Mouse (Mus musculus) forebrain, embryonic 15.5 days (tissue): ENCODE measurements around the gene Spata31d1d. TPM values are rescaled to one million over a fixed set of nuclear protein-coding genes. Genes with fewer than 3 reads are reported as not detected.
A peak's percentile ranks its signal among the peaks of the same experiment; 100 is the strongest.
"Not testable (repeated sequence)": the region's sequence is repeated elsewhere in the genome, so short reads cannot be mapped to it uniquely, and the experiment has no call there.

Source experiments
- ATAC-seq: fragments of 200-750 bp; cut with Nextera tagmentation; replicated peaks from 2 replicates; pipeline ENCODE4 v1.8.0; 2017; ENCODE audit warnings: mild to moderate bottlenecking, moderate TSS enrichment, moderate library complexity
- H3K27ac ChIP-seq: fragments of 300-500 bp; sonication (generic); replicated peaks from 2 replicates; pipeline ENCODE4 v1.5.1; 2015; ENCODE audit warnings: mild to moderate bottlenecking, inconsistent platforms
- H3K27me3 ChIP-seq: fragments of 300-500 bp; sonication (generic); 2 replicates; pipeline ENCODE4 v1.6.1; 2015; ENCODE audit warnings: inconsistent platforms
- H3K36me3 ChIP-seq: fragments of 300-500 bp; sonication (generic); 2 replicates; pipeline ENCODE4 v1.6.1; 2015; ENCODE audit warnings: mild to moderate bottlenecking, inconsistent platforms
- H3K4me1 ChIP-seq: fragments of 300-500 bp; sonication (generic); 2 replicates; pipeline ENCODE4 v1.6.1; 2015; ENCODE audit warnings: inconsistent platforms
- H3K4me2 ChIP-seq: fragments of 300-500 bp; sonication (generic); replicated peaks from 2 replicates; pipeline ENCODE4 v1.6.1; 2015; ENCODE audit warnings: mild to moderate bottlenecking, inconsistent platforms
- H3K4me3 ChIP-seq: fragments of 300-500 bp; sonication (generic); 2 replicates; pipeline ENCODE4 v1.5.1; 2015; ENCODE audit warnings: mild to moderate bottlenecking, inconsistent platforms
- H3K9ac ChIP-seq: fragments of 300-500 bp; sonication (generic); replicated peaks from 2 replicates; pipeline ENCODE4 v1.6.1; 2015; ENCODE audit warnings: mild to moderate bottlenecking, inconsistent platforms
- H3K9me3 ChIP-seq: fragments of 300-500 bp; sonication (generic); 2 replicates; pipeline ENCODE4 v1.6.1; 2016; ENCODE audit warnings: inconsistent platforms
- WGBS: fragments of 180-500 bp; shearing (Covaris S2); methylation state at CpG from one replicate; pipeline ENCODE4 v1.1.7; 2015; ENCODE audit warnings: mixed read lengths; 5-methylcytosine and 5-hydroxymethylcytosine counted together
- polyA plus RNA-seq: library from polyadenylated mRNA; unstranded; fragments of >200 nt; fragmentation: Nextera tagmentation; extraction: Ambion mirVana; gene quantifications from 2 replicates; pipeline ENCODE4 v1.2.1, GENCODE M21; 2015

The Spata31d1d gene
- polyA plus RNA-seq, 1 experiment from 2014 or later: not detected

GRCm38 (mm10) chr13:59750310-59750709 lies 18.8 kb upstream of the Spata31d1d start:
- no peak overlapping the region for H3K4me2 ChIP-seq

GRCm38 (mm10) chr13:59746711-59747110 lies 15.2 kb upstream of the Spata31d1d start, which contains the start of gene 1700014D04Rik:
Gene 1700014D04Rik, minus strand, starts transcription at chr13:59746752.
- Histone ChIP-seq H3K9me3 (no peaks in the 10 kb centered on the region), H3K27ac (no peak within 1 kb of the TSS), H3K36me3 (no peaks in the 10 kb centered on the region), H3K4me2 (no peak within 1 kb of the TSS), H3K27me3 (no peaks in the 10 kb centered on the region), H3K4me1 (no peaks in the 10 kb centered on the region), H3K4me3 (no peak within 1 kb of the TSS), H3K9ac (no peak within 1 kb of the TSS)
- ATAC-seq: no peak
- WGBS: 76% methylated on average over 9 of the region's 9 CpGs

More at GRCm38 (mm10) chr13:59750310-59750709, 18.8 kb upstream of the Spata31d1d start:
- Histone ChIP-seq H3K4me1 (no peaks in the 10 kb centered on the region), H3K36me3 (peaks cover 9% of the 10 kb centered on the region), H3K27me3 (no peaks in the 10 kb centered on the region), H3K9ac (no peak overlapping the region), H3K4me3 (no peak overlapping the region), H3K9me3 (no peaks in the 10 kb centered on the region), H3K27ac (no peak overlapping the region)
- 88% methylated on average over 12 of the region's 12 CpGs for WGBS
- ATAC-seq: no peak

DNA sequence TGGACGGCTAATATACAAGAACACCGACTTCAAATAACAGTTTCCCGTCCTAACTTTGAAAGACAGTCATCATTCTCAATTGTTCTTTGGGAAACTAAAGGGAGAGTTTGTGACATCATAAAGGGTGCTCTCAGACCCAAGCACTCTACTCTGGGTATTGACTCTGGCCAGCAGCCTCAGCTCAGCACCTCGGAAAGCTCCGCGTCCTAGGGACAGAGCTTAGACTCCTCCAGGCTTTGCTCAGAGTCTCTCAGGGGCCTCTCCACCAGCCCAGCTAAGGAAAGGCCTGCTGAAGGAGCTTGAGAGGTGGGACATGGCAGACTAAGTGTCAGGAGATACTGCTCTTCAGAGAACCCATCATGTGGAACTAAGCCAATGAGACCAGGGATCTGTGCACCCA lies 14.6 kb upstream of the Spata31d1d start:
- H3K4me1 ChIP-seq: no peaks in the 10 kb centered on the region
- H3K4me3 ChIP-seq: no peak overlapping the region
- H3K27ac ChIP-seq: no peak overlapping the region
- WGBS: 79% methylated on average over 5 of the region's 6 CpGs
- H3K9ac ChIP-seq: no peak overlapping the region
- no peaks in the 10 kb centered on the region for H3K9me3 ChIP-seq
- H3K27me3 ChIP-seq: no peaks in the 10 kb centered on the region
- ATAC-seq: no peak
- no peaks in the 10 kb centered on the region for H3K36me3 ChIP-seq
- H3K4me2 ChIP-seq: no peak overlapping the region

GRCm38 (mm10) chr13:59745462-59745861 lies 13.9 kb upstream of the Spata31d1d start:
- Histone ChIP-seq H3K4me2 (no peak overlapping the region), H3K9ac (no peak overlapping the region), H3K27ac (no peak overlapping the region), H3K4me3 (no peak overlapping the region), H3K36me3 (no peaks in the 10 kb centered on the region), H3K9me3 (no peaks in the 10 kb centered on the region), H3K4me1 (no peaks in the 10 kb centered on the region), H3K27me3 (no peaks in the 10 kb centered on the region)
- no peak for ATAC-seq
- 88% methylated on average over 6 of the region's 6 CpGs for WGBS

DNA sequence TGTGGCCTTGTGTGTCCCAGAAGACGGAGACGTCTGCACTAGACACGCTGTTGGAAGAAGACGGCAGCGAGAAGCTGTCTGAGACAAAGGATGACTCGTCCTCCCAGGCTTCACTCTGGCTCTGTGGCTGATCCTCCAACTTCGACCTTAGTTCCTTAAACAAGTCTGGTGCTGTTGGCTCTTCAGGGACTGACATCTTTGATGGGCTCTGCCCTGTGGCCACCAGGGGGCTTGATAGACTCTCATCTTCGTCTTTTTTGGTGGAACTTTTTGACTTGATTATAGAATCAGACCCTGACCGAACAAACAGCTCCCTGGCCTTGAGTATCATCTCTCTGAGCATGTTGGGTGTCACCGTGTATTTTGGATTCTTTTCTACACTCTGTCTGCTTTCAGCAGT lies 10.1 kb upstream of the Spata31d1d start:
- no peaks in the 10 kb centered on the region for H3K27me3 ChIP-seq
- H3K4me1 ChIP-seq: no peaks in the 10 kb centered on the region
- no peak overlapping the region for H3K4me3 ChIP-seq
- H3K9me3 ChIP-seq: no peaks in the 10 kb centered on the region
- H3K9ac ChIP-seq: no peak overlapping the region
- no peak overlapping the region for H3K27ac ChIP-seq
- ATAC-seq: no peak
- no peaks in the 10 kb centered on the region for H3K36me3 ChIP-seq
- WGBS: 86% methylated on average over 10 of the region's 10 CpGs
- H3K4me2 ChIP-seq: no peak overlapping the region

- Histone ChIP-seq H3K4me3 (no peak overlapping the region), H3K36me3 (no peaks in the 10 kb centered on the region), H3K27ac (no peak overlapping the region), H3K9me3 (no peaks in the 10 kb centered on the region), H3K4me2 (no peak overlapping the region), H3K9ac (no peak overlapping the region), H3K27me3 (no peaks in the 10 kb centered on the region), H3K4me1 (no peaks in the 10 kb centered on the region)
- WGBS: 92% methylated on average over 11 of the region's 11 CpGs
- no peak for ATAC-seq
These were observed 9.5 kb upstream of the Spata31d1d start for GRCm38 (mm10) chr13:59741096-59741495.

GRCm38 (mm10) chr13:59739397-59739796 lies 7.8 kb upstream of the Spata31d1d start:
- Histone ChIP-seq H3K27me3 (no peaks in the 10 kb centered on the region), H3K4me2 (no peak overlapping the region), H3K9me3 (no peaks in the 10 kb centered on the region), H3K27ac (no peak overlapping the region), H3K36me3 (no peaks in the 10 kb centered on the region), H3K9ac (no peak overlapping the region), H3K4me3 (no peak overlapping the region), H3K4me1 (no peaks in the 10 kb centered on the region)
- no peak for ATAC-seq
- WGBS: 90% methylated on average over 4 of the region's 4 CpGs

- no peaks in the 10 kb centered on the region for H3K4me1 ChIP-seq
- H3K36me3 ChIP-seq: no peaks in the 10 kb centered on the region
- no peak overlapping the region for H3K4me2 ChIP-seq
- WGBS: 80% methylated on average over 2 of the region's 2 CpGs
- ATAC-seq: no peak
- no peak overlapping the region for H3K27ac ChIP-seq
- H3K4me3 ChIP-seq: no peak overlapping the region
- no peak overlapping the region for H3K9ac ChIP-seq
- no peaks in the 10 kb centered on the region for H3K9me3 ChIP-seq
- H3K27me3 ChIP-seq: no peaks in the 10 kb centered on the region
These were observed 6.9 kb upstream of the Spata31d1d start for GRCm38 (mm10) chr13:59738455-59738854.

- WGBS: 29% methylated on average over 3 of the region's 3 CpGs
- Histone ChIP-seq H3K27ac (no peak overlapping the region), H3K36me3 (no peaks in the 10 kb centered on the region), H3K27me3 (no peaks in the 10 kb centered on the region), H3K9me3 (no peaks in the 10 kb centered on the region), H3K4me3 (no peak overlapping the region), H3K4me2 (no peak overlapping the region), H3K9ac (no peak overlapping the region), H3K4me1 (no peaks in the 10 kb centered on the region)
- ATAC-seq: 0 out of 2 replicates have a peak, but pooled peaks have one; percentile 41
These were observed 3.6 kb upstream of the Spata31d1d start for GRCm38 (mm10) chr13:59735190-59735589.

- not testable (repeated sequence) for H3K27ac ChIP-seq, H3K9me3 ChIP-seq, H3K9ac ChIP-seq, H3K4me1 ChIP-seq, H3K4me2 ChIP-seq, ATAC-seq, H3K36me3 ChIP-seq, H3K4me3 ChIP-seq, H3K27me3 ChIP-seq
- WGBS: 30% methylated on average over 6 of the region's 6 CpGs
These were observed 2.8 kb upstream of the Spata31d1d start for GRCm38 (mm10) chr13:59734347-59734746.

DNA sequence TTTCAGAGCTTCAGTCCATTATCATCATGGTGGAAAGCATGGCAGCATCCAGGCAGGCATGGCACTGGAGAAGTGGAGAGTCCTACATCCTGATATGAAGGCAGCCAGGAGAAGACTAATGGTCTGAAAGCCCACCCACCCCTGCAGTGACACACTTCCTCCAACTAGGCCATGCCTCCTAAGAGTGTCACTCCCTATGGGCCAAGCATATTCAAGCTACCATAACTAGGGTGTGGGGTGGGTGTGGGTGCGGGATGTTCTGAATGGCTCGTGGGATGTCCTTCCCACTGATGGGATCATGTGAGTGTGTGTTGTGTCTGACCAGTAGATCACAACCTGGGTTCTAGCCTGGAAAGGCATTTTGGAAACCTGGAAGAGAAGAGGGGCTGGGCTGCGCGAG lies 2.4 kb upstream of the Spata31d1d start:
- Histone ChIP-seq H3K4me1 (no peaks in the 10 kb centered on the region), H3K27ac (no peak overlapping the region), H3K27me3 (no peaks in the 10 kb centered on the region), H3K9ac (no peak overlapping the region), H3K36me3 (no peaks in the 10 kb centered on the region), H3K4me3 (no peak overlapping the region), H3K9me3 (no peaks in the 10 kb centered on the region), H3K4me2 (no peak overlapping the region)
- WGBS: 80% methylated on average over 4 of the region's 4 CpGs
- no peak for ATAC-seq

- H3K9ac ChIP-seq: no peak overlapping the region
- WGBS: 35% methylated on average over 7 of the region's 7 CpGs
- ATAC-seq: peak; percentile 87
These were observed 3.0 kb downstream of the Spata31d1d start for GRCm38 (mm10) chr13:59728378-59729093.

More at GRCm38 (mm10) chr13:59728378-59729093, 3.0 kb downstream of the Spata31d1d start:
- Histone ChIP-seq H3K27ac (no peak overlapping the region), H3K9me3 (no peaks in the 10 kb centered on the region), H3K4me1 (0 out of 2 replicates have a peak, but pooled peaks cover 4% of the 10 kb centered on the region), H3K27me3 (no peaks in the 10 kb centered on the region), H3K36me3 (no peaks in the 10 kb centered on the region), H3K4me3 (no peak overlapping the region), H3K4me2 (no peak overlapping the region)
